Mouse (Mus musculus) midbrain, embryonic 12.5 days (tissue): ENCODE results near the gene Rpap2. TPM values are rescaled to one million over a fixed set of nuclear protein-coding genes. Genes with fewer than 3 reads are reported as not detected.

Experiments
- ATAC-seq: fragments of 200-750 bp; cut with Nextera tagmentation; 2 replicates; pipeline ENCODE4 v1.8.0; 2017; ENCODE audit warnings: low read depth, moderate TSS enrichment, moderate library complexity; ENCODE audit not compliant: low FRiP score
- H3K27ac ChIP-seq: fragments of 300-500 bp; sonication (generic); replicated peaks from 2 replicates; pipeline ENCODE4 v1.5.1; 2016; ENCODE audit warnings: mild to moderate bottlenecking
- H3K27me3 ChIP-seq: fragments of 300-500 bp; sonication (generic); 2 replicates; pipeline ENCODE4 v1.6.1; 2016; ENCODE audit warnings: mild to moderate bottlenecking
- H3K36me3 ChIP-seq: fragments of 300-500 bp; sonication (generic); 2 replicates; pipeline ENCODE4 v1.6.1; 2016
- H3K4me1 ChIP-seq: fragments of 300-500 bp; sonication (generic); 2 replicates; pipeline ENCODE4 v1.6.1; 2016
- H3K4me2 ChIP-seq: fragments of 300-500 bp; sonication (generic); replicated peaks from 2 replicates; pipeline ENCODE4 v1.6.1; 2016; ENCODE audit warnings: mild to moderate bottlenecking, moderate library complexity
- H3K4me3 ChIP-seq: fragments of 300-500 bp; sonication (generic); 2 replicates; pipeline ENCODE4 v1.5.1; 2016; ENCODE audit warnings: mild to moderate bottlenecking
- H3K9ac ChIP-seq: fragments of 300-500 bp; sonication (generic); replicated peaks from 2 replicates; pipeline ENCODE4 v1.6.1; 2016; ENCODE audit warnings: mild to moderate bottlenecking, moderate library complexity
- H3K9me3 ChIP-seq: fragments of 300-500 bp; sonication (generic); 2 replicates; pipeline ENCODE4 v1.6.1; 2016; ENCODE audit warnings: mild to moderate bottlenecking
- WGBS: fragments of 180-500 bp; shearing (Covaris S2); methylation state at CpG from one replicate; pipeline ENCODE4 v1.1.7; 2016; 5-methylcytosine and 5-hydroxymethylcytosine counted together
- polyA plus RNA-seq: library from polyadenylated mRNA; unstranded; fragments of >200 nt; fragmentation: Nextera tagmentation; extraction: Ambion mirVana; gene quantifications from 2 replicates; pipeline ENCODE4 v1.2.1, GENCODE M21; 2016

Rpap2 gene
- polyA plus RNA-seq, 1 experiment from 2014 or later = 21.5 TPM

- WGBS = 92% methylated on average over 8 of the region's 8 CpGs
- H3K9ac ChIP-seq = no peak overlapping the region
- H3K4me2 ChIP-seq = no peak overlapping the region
- no peak overlapping the region for H3K4me3 ChIP-seq
- H3K27ac ChIP-seq = no peak overlapping the region
- H3K4me1 ChIP-seq = no peaks in the 10 kb centered on the region
- H3K27me3 ChIP-seq = no peaks in the 10 kb centered on the region
- 0 out of 2 replicates have a peak, but pooled peaks cover 5% of the 10 kb centered on the region for H3K36me3 ChIP-seq
- ATAC-seq = no peak
- no peaks in the 10 kb centered on the region for H3K9me3 ChIP-seq
These were observed 41.2 kb downstream of the Rpap2 start for GRCm38 (mm10) chr5:107638366-107638765.

GRCm38 (mm10) chr5:107644595-107644994, 47.4 kb downstream of the Rpap2 start:
- H3K9me3 ChIP-seq = no peaks in the 10 kb centered on the region

GRCm38 (mm10) chr5:107645935-107646334, 48.8 kb downstream of the Rpap2 start:
- H3K9me3 ChIP-seq = no peaks in the 10 kb centered on the region
- H3K4me2 ChIP-seq = no peak overlapping the region
- H3K4me3 ChIP-seq = no peak overlapping the region
- H3K36me3 ChIP-seq = 0 out of 2 replicates have a peak, but pooled peaks cover 5% of the 10 kb centered on the region
- no peak overlapping the region for H3K9ac ChIP-seq
- no peaks in the 10 kb centered on the region for H3K27me3 ChIP-seq
- H3K4me1 ChIP-seq = no peaks in the 10 kb centered on the region
- 81% methylated on average over 2 of the region's 2 CpGs for WGBS
- no peak for ATAC-seq
- H3K27ac ChIP-seq = no peak overlapping the region

More at GRCm38 (mm10) chr5:107644595-107644994, 47.4 kb downstream of the Rpap2 start:
- H3K27me3 ChIP-seq = no peaks in the 10 kb centered on the region
- 0 out of 2 replicates have a peak, but pooled peaks cover 5% of the 10 kb centered on the region for H3K36me3 ChIP-seq
- no peak overlapping the region for H3K9ac ChIP-seq
- H3K4me2 ChIP-seq = no peak overlapping the region
- no peaks in the 10 kb centered on the region for H3K4me1 ChIP-seq
- H3K27ac ChIP-seq = no peak overlapping the region
- H3K4me3 ChIP-seq = no peak overlapping the region
- no peak for ATAC-seq
- 91% methylated on average over 2 of the region's 2 CpGs for WGBS

GRCm38 (mm10) chr5:107647580-107647979, 50.4 kb downstream of the Rpap2 start:
- no peaks in the 10 kb centered on the region for H3K9me3 ChIP-seq
- WGBS = 70% methylated on average over 4 of the region's 4 CpGs

GRCm38 (mm10) chr5:107648552-107649125, 51.5 kb downstream of the Rpap2 start:
- no peak for ATAC-seq
- Histone ChIP-seq H3K9me3 (no peaks in the 10 kb centered on the region), H3K27me3 (no peaks in the 10 kb centered on the region), H3K4me2 (no peak overlapping the region), H3K4me1 (no peaks in the 10 kb centered on the region), H3K9ac (no peak overlapping the region), H3K36me3 (no peaks in the 10 kb centered on the region), H3K4me3 (no peak overlapping the region), H3K27ac (no peak overlapping the region)
- WGBS = 86% methylated on average over 5 of the region's 5 CpGs

More at GRCm38 (mm10) chr5:107647580-107647979, 50.4 kb downstream of the Rpap2 start:
- Histone ChIP-seq H3K4me3 (no peak overlapping the region), H3K9ac (no peak overlapping the region), H3K27ac (no peak overlapping the region), H3K36me3 (no peaks in the 10 kb centered on the region), H3K4me1 (no peaks in the 10 kb centered on the region), H3K4me2 (no peak overlapping the region), H3K27me3 (no peaks in the 10 kb centered on the region)
- no peak for ATAC-seq

GRCm38 (mm10) chr5:107649680-107650079, 52.5 kb downstream of the Rpap2 start:
- no peak overlapping the region for H3K4me3 ChIP-seq
- no peaks in the 10 kb centered on the region for H3K27me3 ChIP-seq
- no peak overlapping the region for H3K9ac ChIP-seq
- H3K4me1 ChIP-seq = no peaks in the 10 kb centered on the region
- H3K4me2 ChIP-seq = no peak overlapping the region
- no peak for ATAC-seq
- H3K9me3 ChIP-seq = no peaks in the 10 kb centered on the region
- H3K27ac ChIP-seq = no peak overlapping the region
- 80% methylated on average over 2 of the region's 2 CpGs for WGBS
- H3K36me3 ChIP-seq = no peaks in the 10 kb centered on the region

- WGBS = 94% methylated on average over 1 of the region's 1 CpGs
- no peak overlapping the region for H3K9ac ChIP-seq
- no peaks in the 10 kb centered on the region for H3K9me3 ChIP-seq
- no peak for ATAC-seq
- no peaks in the 10 kb centered on the region for H3K27me3 ChIP-seq
- no peaks in the 10 kb centered on the region for H3K36me3 ChIP-seq
- H3K27ac ChIP-seq = no peak overlapping the region
- no peak overlapping the region for H3K4me3 ChIP-seq
- H3K4me2 ChIP-seq = no peak overlapping the region
- H3K4me1 ChIP-seq = no peaks in the 10 kb centered on the region
These were observed 53.3 kb downstream of the Rpap2 start for GRCm38 (mm10) chr5:107650427-107650826.

- WGBS = 87% methylated on average over 4 of the region's 4 CpGs
- Histone ChIP-seq H3K9ac (no peak overlapping the region), H3K36me3 (no peaks in the 10 kb centered on the region), H3K27ac (no peak overlapping the region), H3K4me3 (no peak overlapping the region), H3K27me3 (no peaks in the 10 kb centered on the region), H3K9me3 (no peaks in the 10 kb centered on the region), H3K4me2 (no peak overlapping the region), H3K4me1 (no peaks in the 10 kb centered on the region)
- no peak for ATAC-seq
These were observed 55.0 kb downstream of the Rpap2 start for GRCm38 (mm10) chr5:107652055-107652660.

GRCm38 (mm10) chr5:107678392-107678791, 81.2 kb downstream of the Rpap2 start:
- Histone ChIP-seq H3K4me3 (no peak overlapping the region), H3K27ac (no peak overlapping the region), H3K27me3 (no peaks in the 10 kb centered on the region; the same call in 1 of the 2 replicates), H3K36me3 (no peaks in the 10 kb centered on the region), H3K9ac (no peak overlapping the region), H3K4me1 (no peaks in the 10 kb centered on the region), H3K9me3 (no peaks in the 10 kb centered on the region), H3K4me2 (no peak overlapping the region)
- 71% methylated on average over 5 of the region's 5 CpGs for WGBS
- ATAC-seq = no peak

- Histone ChIP-seq H3K4me1 (no peaks in the 10 kb centered on the region), H3K4me3 (no peak overlapping the region), H3K27ac (no peak overlapping the region), H3K9me3 (no peaks in the 10 kb centered on the region), H3K27me3 (no peaks in the 10 kb centered on the region; the same call in 1 of the 2 replicates), H3K36me3 (no peaks in the 10 kb centered on the region), H3K4me2 (no peak overlapping the region), H3K9ac (no peak overlapping the region)
- ATAC-seq = no peak
- 83% methylated on average over 5 of the region's 5 CpGs for WGBS
These were observed 84.1 kb downstream of the Rpap2 start for GRCm38 (mm10) chr5:107681300-107681699.

- Histone ChIP-seq H3K9me3 (no peaks in the 10 kb centered on the region), H3K4me1 (0 out of 2 replicates have a peak, but pooled peaks cover 2% of the 10 kb centered on the region), H3K9ac (no peak overlapping the region), H3K36me3 (no peaks in the 10 kb centered on the region), H3K4me3 (no peak overlapping the region), H3K27ac (no peak overlapping the region), H3K27me3 (peaks cover 18% of the 10 kb centered on the region), H3K4me2 (no peak overlapping the region)
- ATAC-seq = no peak
- 84% methylated on average over 2 of the region's 2 CpGs for WGBS
These were observed 87.2 kb downstream of the Rpap2 start for GRCm38 (mm10) chr5:107684380-107684779.

GRCm38 (mm10) chr5:107687161-107687560, 90.0 kb downstream of the Rpap2 start:
- H3K27me3 ChIP-seq = peaks cover 18% of the 10 kb centered on the region
- no peak overlapping the region for H3K27ac ChIP-seq
- no peaks in the 10 kb centered on the region for H3K36me3 ChIP-seq
- H3K9me3 ChIP-seq = no peaks in the 10 kb centered on the region
- ATAC-seq = no peak
- H3K4me1 ChIP-seq = 0 out of 2 replicates have a peak, but pooled peaks cover 2% of the 10 kb centered on the region
- 94% methylated on average over 5 of the region's 5 CpGs for WGBS
- H3K4me2 ChIP-seq = peak overlapping the region; percentile 68; the same call in 1 of the 2 replicates
- H3K9ac ChIP-seq = no peak overlapping the region
- H3K4me3 ChIP-seq = no peak overlapping the region
